Mouse (Mus musculus) central nervous system, embryonic 18 days (tissue): Measurements from ENCODE around the gene Dcaf5. TPM values are rescaled to one million over a fixed set of nuclear protein-coding genes. Genes with fewer than 3 reads are reported as not detected.

Source experiments
- polyA plus RNA-seq: library from polyadenylated mRNA; depleted of rRNA; stranded (reverse); fragments of >200 nt; gene quantifications from 2 replicates; pipeline ENCODE4 v1.2.3, GENCODE M21; 2012; rRNA removed

Dcaf5 gene
- 36.4 and 39.1 TPM in 2 replicates for polyA plus RNA-seq

GRCm38 (mm10) chr12:80436336-80436976 lies at the start of gene Dcaf5:
Gene Dcaf5, minus strand, starts transcription at chr12:80436601.

GRCm38 (mm10) chr12:80462942-80463651 lies 26.7 kb upstream of the Dcaf5 start, which contains the start of gene Exd2:
Gene Exd2, plus strand, starts transcription at chr12:80463095.

Other genes with a start within 250 kb of the Dcaf5 start
- 40.4 and 44.0 TPM in 2 replicates for gene Actn1, start 176.2 kb downstream of the Dcaf5 start, polyA plus RNA-seq
- gene Exd2, start 26.5 kb upstream of the Dcaf5 start, polyA plus RNA-seq: 60.5 and 62.9 TPM in 2 replicates
- gene Galnt16, start 81.7 kb upstream of the Dcaf5 start, polyA plus RNA-seq: 16.5 and 17.3 TPM in 2 replicates
- 30.4 and 30.7 TPM in 2 replicates for gene Slc39a9, start 207.3 kb upstream of the Dcaf5 start, polyA plus RNA-seq
- gene Erh, start 207.7 kb upstream of the Dcaf5 start, polyA plus RNA-seq: 332 and 343 TPM in 2 replicates